In genomic region chr2:168871767-168872511, GRCm38 (mm10) we compare ENCODE assay signal across 10 mouse cellular contexts.
DNase-seq lines count a peak whose midpoint lies in the region; ATAC-seq lines count a peak whose summit lies in the region.
"Had no signal": no experiment of that assay in that cellular context is flagged by ENCODE, and none has a peak within 500 bp of the region (broad histone marks: within the 10 kb centered on the region; RNA-seq: fewer than 3 reads in every experiment).

No protein-coding gene starts in this region.

- H3K9ac ChIP-seq in kidney, embryonic 16.5 days (replicated peaks; ENCODE audit: low read length) = no peak overlapping the region
- H3K9ac ChIP-seq in embryonic facial prominence, embryonic 14.5 days (ENCODE audit: low read depth, low read length) = no peak overlapping the region; the same call in 1 of the 2 replicates
- H3K9ac ChIP-seq in neural tube, embryonic 13.5 days = no peak overlapping the region
- H3K9ac ChIP-seq: heart, embryonic 15.5 days had no signal

- H3K27ac ChIP-seq in kidney, embryonic 16.5 days (ENCODE audit: low read length) = no peak overlapping the region
- H3K27ac ChIP-seq in embryonic facial prominence, embryonic 14.5 days (replicated peaks; ENCODE audit: low read depth, low read length) = peak overlapping the region; percentile 74; the same call in 1 of the 2 replicates
- H3K27ac ChIP-seq in neural tube, embryonic 13.5 days (replicated peaks) = no peak overlapping the region
- H3K27ac ChIP-seq: heart, embryonic 15.5 days had no signal

- peaks cover 18% of the 10 kb centered on the region for H3K4me1 ChIP-seq in kidney, embryonic 16.5 days (ENCODE audit: insufficient read depth, low read length)
- peaks cover 15% of the 10 kb centered on the region; the same call in 1 of the 2 replicates for H3K4me1 ChIP-seq in embryonic facial prominence, embryonic 14.5 days (ENCODE audit: control insufficient read depth, insufficient read depth, low read length)
- peaks cover 26% of the 10 kb centered on the region for H3K4me1 ChIP-seq in neural tube, embryonic 13.5 days (replicated peaks)
- H3K4me1 ChIP-seq: heart, embryonic 15.5 days had no signal

- no peak for DNase-seq in kidney, adult 18-20 months
- peak; percentile 64 for DNase-seq in embryonic facial prominence, embryonic 14.5 days (ENCODE audit: low spot score)
- peak; percentile 25 to 41 for DNase-seq in kidney, postnatal 4 days
- DNase-seq in layer of hippocampus, postnatal 36 days = no peak
- DNase-seq in cerebellum, adult 9-10 months = no peak
- DNase-seq: thymus, adult 18-20 months had no signal

- H3K4me2 ChIP-seq in kidney, embryonic 16.5 days (replicated peaks; ENCODE audit: low read depth, low read length) = peak overlapping the region; percentile 47
- peak overlapping the region; percentile 48 for H3K4me2 ChIP-seq in embryonic facial prominence, embryonic 14.5 days (ENCODE audit: low read depth, low read length)
- H3K4me2 ChIP-seq in neural tube, embryonic 13.5 days = peak overlapping the region; percentile 37
- H3K4me2 ChIP-seq: heart, embryonic 15.5 days had no signal

- ATAC-seq in kidney, embryonic 16.5 days (ENCODE audit: low FRiP score, low TSS enrichment) = no peak
- ATAC-seq in embryonic facial prominence, embryonic 14.5 days (ENCODE audit: low read depth) = peak; percentile 48
- no peak for ATAC-seq in neural tube, embryonic 13.5 days (ENCODE audit: low read depth)
- ATAC-seq in inflammation-experienced regulatory T-cells, adult 6 months = no peak

- 19% methylated on average over 22 of the region's 22 CpGs for WGBS in kidney, embryonic 16.5 days
- 11% methylated on average over 22 of the region's 22 CpGs for WGBS in embryonic facial prominence, embryonic 14.5 days
- 12% methylated on average over 22 of the region's 22 CpGs for WGBS in neural tube, embryonic 13.5 days

- H3K36me3 ChIP-seq in kidney, embryonic 16.5 days (ENCODE audit: insufficient read depth, low read length) = no peaks in the 10 kb centered on the region
- no peaks in the 10 kb centered on the region for H3K36me3 ChIP-seq in embryonic facial prominence, embryonic 14.5 days (ENCODE audit: control insufficient read depth, insufficient read depth, low read length)
- no peaks in the 10 kb centered on the region for H3K36me3 ChIP-seq in neural tube, embryonic 13.5 days
- H3K36me3 ChIP-seq: heart, embryonic 15.5 days had no signal

- H3K4me3 ChIP-seq in kidney, embryonic 16.5 days (ENCODE audit: low read length) = no peak overlapping the region
- peak overlapping the region; percentile 10 for H3K4me3 ChIP-seq in embryonic facial prominence, embryonic 14.5 days (ENCODE audit: low read depth, low read length)
- no peak overlapping the region for H3K4me3 ChIP-seq in neural tube, embryonic 13.5 days
- H3K4me3 ChIP-seq: heart, embryonic 15.5 days had no signal

- H3K9me3 ChIP-seq in kidney, embryonic 16.5 days (ENCODE audit: low read length) = no peaks in the 10 kb centered on the region
- H3K9me3 ChIP-seq in embryonic facial prominence, embryonic 14.5 days (ENCODE audit: control insufficient read depth, low read length) = no peaks in the 10 kb centered on the region
- H3K9me3 ChIP-seq in neural tube, embryonic 13.5 days = no peaks in the 10 kb centered on the region
- H3K9me3 ChIP-seq: heart, embryonic 15.5 days had no signal

- no peaks in the 10 kb centered on the region for H3K27me3 ChIP-seq in kidney, embryonic 16.5 days (ENCODE audit: insufficient read depth, low read length)
- no peaks in the 10 kb centered on the region for H3K27me3 ChIP-seq in embryonic facial prominence, embryonic 14.5 days (replicated peaks; ENCODE audit: control insufficient read depth, insufficient read depth, low read length)
- H3K27me3 ChIP-seq in neural tube, embryonic 13.5 days = no peaks in the 10 kb centered on the region
- H3K27me3 ChIP-seq: heart, embryonic 15.5 days had no signal

Comparison
In these comparisons a context has a peak if more than half of its experiments do, and no peak if none do; other contexts are left out.
1. DNase-seq: peak in embryonic facial prominence, embryonic 14.5 days (single experiment) and kidney, postnatal 4 days (2 of 2); none in kidney, adult 18-20 months (single experiment), layer of hippocampus, postnatal 36 days (0 of 2) and cerebellum, adult 9-10 months (single experiment).
2. Peak in every context shown above with its lines, with median percentiles within 50 percentile points of each other: H3K4me2 ChIP-seq.